Mouse (Mus musculus): ENCODE measurements around the gene Cdc45.
"Not testable (repeated sequence)": the region's sequence is repeated elsewhere in the genome, so short reads cannot be mapped to it uniquely, and the experiment has no call there.

Gene Cdc45

DNA sequence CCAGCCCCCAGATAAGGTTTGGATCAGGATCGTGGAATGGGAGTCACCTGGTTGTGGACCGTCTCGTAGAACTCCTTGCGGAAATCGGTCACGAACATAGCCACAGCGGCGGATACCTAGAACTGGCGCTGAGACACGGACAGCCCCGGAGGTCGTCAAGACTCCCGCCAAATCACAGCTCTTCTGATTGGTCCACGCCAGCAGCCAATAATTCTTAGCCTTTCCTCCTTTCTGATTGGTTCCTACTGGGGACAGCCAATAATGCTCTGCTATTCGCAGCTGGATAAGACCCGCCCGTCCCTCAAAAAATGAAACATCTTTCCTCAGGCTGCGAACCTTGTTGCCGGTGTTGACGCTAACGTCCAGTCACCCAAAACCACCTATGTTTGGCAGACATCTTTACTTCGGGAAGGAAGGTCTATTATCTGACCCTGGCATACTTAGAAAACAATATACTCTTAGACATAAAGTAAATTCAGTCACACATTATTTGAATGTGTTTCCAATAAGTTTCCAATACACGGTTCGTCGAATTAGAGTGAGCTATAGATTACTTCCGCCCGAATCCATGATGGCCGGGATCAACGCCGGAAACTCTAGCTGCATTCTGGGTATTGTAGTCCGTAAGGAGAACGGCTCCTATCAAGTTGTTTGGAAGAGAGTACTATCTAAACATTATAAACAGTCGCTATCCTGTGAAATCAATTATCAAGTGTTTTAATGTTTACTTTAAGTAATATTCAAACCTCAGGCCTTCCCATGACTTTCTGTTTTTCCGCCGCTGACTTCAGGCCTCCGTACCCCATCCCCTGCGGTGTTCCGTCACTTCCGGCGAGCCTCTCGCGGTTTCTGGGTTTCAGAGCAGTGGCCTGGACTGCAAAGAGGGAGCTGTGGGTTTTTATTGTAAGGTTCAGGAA, at the start of gene Cdc45, which contains the start of gene Ufd1:
Gene Cdc45 (minus strand): TSS at position 520 of the 917 bp plus-strand sequence.
Gene Ufd1 (plus strand): TSS at position 312 of the 917 bp plus-strand sequence.
- peak; percentile 56 for DNase-seq (ENCODE audit: extremely low read depth, low read depth, low spot score)

DNA sequence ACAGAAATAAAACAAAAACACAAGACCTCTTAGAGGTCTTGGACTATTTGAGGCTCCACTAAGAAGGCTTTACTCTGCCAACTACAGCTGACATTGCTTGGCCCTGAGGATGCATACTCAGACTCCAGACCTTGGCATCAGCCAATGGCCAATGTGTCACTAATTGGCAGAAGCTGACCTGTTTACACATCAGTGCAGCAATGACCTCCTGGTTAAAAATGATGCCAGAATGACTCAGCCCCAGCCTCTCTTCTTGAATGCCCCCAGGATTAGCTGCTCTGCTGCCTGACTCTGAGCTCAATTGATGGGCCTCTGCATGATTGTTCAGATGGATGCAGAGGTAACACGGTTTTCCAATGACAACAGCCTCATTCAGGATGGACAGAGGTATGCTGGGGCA, 48.4 kb upstream of the Cdc45 start:
- no peak for DNase-seq (ENCODE audit: extremely low read depth, low read depth, low spot score)

DNA sequence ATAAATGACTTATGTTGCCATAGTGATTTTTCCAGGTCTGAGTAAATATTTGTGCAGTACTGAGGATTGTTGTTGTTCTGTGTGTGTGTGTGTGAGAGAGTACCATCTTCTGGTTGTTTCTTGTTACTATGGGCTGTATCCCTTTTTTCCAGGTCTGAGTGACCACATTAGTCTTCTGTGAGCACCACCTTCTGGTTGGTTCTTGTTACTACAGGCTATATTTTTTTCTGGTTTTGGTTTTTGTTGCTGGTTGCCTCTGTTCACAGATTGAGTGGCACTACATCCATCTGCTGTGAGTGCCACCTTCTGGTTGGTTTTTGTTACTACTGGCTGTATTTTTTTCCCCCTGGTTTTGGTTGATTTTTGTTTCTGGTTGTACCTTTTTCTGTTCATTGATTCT, 46.8 kb upstream of the Cdc45 start:
- DNase-seq (ENCODE audit: extremely low read depth, low read depth, low spot score): no peak

GRCm38 (mm10) chr16:18849521-18850190, 37.9 kb upstream of the Cdc45 start:
- DNase-seq (ENCODE audit: extremely low read depth, low read depth, low spot score): not testable (repeated sequence)

GRCm38 (mm10) chr16:18846301-18846820, 34.6 kb upstream of the Cdc45 start:
- DNase-seq (ENCODE audit: extremely low read depth, low read depth, low spot score): no peak

DNA sequence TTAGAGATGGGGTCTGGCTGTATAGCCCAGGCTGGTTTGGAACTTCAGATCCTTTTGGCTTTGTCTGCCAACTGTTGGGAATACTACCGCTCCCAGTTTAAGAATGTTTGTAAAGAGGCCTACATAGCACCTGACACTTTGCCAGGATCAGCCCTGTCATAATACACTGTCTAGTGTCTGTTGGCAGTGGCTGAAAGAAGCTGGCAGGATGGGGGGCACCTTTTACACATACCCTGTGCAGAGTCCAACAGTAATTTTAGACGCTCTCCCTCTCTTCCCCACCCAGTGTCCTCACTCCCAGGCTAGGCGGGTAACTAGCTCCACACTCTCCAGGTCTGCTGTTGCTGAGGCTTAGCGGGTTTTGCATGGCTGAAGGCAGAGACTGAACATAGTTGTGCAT, 26.6 kb upstream of the Cdc45 start:
- DNase-seq (ENCODE audit: extremely low read depth, low read depth, low spot score): no peak

- DNase-seq (ENCODE audit: extremely low read depth, low read depth, low spot score): peak; percentile 59
Observed at GRCm38 (mm10) chr16:18836468-18837208, 24.9 kb upstream of the Cdc45 start, which contains the start of the genes 2510002D24Rik and Gm28539. Gene 2510002D24Rik (plus strand): TSS chr16:18836578. Gene Gm28539 (plus strand): TSS chr16:18836584.

- DNase-seq (ENCODE audit: extremely low read depth, low read depth, low spot score): no peak
Observed at GRCm38 (mm10) chr16:18836073-18836467, 24.3 kb upstream of the Cdc45 start.

GRCm38 (mm10) chr16:18833486-18833885, 21.7 kb upstream of the Cdc45 start:
- no peak for DNase-seq (ENCODE audit: extremely low read depth, low read depth, low spot score)

GRCm38 (mm10) chr16:18829102-18829501, 17.3 kb upstream of the Cdc45 start:
- DNase-seq (ENCODE audit: extremely low read depth, low read depth, low spot score): no peak

- DNase-seq (ENCODE audit: extremely low read depth, low read depth, low spot score): no peak
Observed at GRCm38 (mm10) chr16:18828630-18829029, 16.8 kb upstream of the Cdc45 start.

GRCm38 (mm10) chr16:18822925-18823324, 11.1 kb upstream of the Cdc45 start:
- no peak for DNase-seq (ENCODE audit: extremely low read depth, low read depth, low spot score)

- no peak for DNase-seq (ENCODE audit: extremely low read depth, low read depth, low spot score)
Observed at GRCm38 (mm10) chr16:18822356-18822755, 10.6 kb upstream of the Cdc45 start.

DNA sequence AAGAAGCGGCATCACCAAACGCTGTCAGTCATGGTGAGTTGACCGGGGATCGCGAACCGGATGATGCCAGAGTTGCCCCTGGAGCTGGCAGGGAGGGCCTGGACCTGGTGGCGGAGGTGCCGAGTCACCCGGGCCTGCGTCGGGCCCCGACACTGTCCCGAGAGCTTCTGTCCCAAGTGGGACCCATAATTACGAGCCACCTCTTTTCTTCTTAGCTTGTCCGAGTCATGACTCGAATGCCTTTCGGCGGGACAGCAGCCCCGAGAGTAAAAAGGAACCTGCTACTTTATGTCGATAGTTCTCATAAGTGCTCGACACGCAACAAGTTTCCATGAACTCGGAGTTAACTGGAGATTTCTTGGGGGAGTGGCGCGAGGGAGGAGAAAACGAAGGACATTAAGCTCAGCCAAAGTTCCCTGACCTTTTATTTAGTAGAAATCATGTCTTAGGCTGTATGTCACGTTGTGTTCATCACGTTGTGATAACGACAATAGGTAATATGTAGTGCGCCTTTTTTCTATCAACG, 661 bp upstream of the Cdc45 start:
- DNase-seq (ENCODE audit: extremely low read depth, low read depth, low spot score): no peak

- DNase-seq (ENCODE audit: extremely low read depth, low read depth, low spot score): no peak
Observed at GRCm38 (mm10) chr16:18811032-18811431, 755 bp downstream of the Cdc45 start.

DNA sequence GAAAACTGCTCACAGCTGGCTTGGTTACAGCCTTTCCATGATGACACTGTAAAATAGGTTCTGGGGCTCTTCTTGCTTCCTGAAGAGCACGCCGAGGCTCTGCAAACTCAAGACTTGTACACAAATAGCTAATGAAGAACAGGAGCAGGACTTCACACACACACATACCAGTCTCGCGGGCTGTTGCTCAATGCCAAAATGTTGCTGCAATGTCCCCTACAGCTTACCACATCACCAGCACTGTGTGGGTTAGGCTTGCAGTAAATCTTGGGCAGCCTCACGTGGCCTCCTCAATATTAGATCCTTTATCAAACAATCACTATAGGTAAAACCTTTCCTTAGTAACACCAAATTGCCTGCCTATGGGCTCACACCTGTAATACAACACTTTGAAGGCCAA, 2.8 kb downstream of the Cdc45 start:
- peak; percentile 94 for DNase-seq (ENCODE audit: extremely low read depth, low read depth, low spot score)

DNA sequence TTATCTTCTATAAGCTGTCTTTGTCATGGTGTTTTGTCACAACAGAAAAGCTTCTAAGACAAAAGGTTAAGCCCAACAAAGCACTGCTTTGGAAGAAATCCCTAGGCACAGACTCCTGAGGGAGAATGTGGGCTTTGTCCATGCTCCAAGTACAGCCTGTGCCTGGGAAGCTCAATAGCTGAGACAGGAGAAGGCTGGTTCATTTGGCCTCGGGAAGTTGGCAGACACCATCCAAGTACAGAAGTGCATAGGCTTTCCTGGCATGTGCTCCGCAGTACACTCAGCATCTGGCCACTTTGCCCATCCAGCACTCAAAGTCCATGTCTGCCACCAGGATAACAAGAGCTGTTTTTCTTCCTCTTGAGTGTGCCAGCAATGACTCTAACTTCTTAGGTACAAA, 6.0 kb downstream of the Cdc45 start:
- DNase-seq (ENCODE audit: extremely low read depth, low read depth, low spot score): peak; percentile 99

- DNase-seq (ENCODE audit: extremely low read depth, low read depth, low spot score): no peak
Observed at GRCm38 (mm10) chr16:18798841-18799240, 12.9 kb downstream of the Cdc45 start.

DNA sequence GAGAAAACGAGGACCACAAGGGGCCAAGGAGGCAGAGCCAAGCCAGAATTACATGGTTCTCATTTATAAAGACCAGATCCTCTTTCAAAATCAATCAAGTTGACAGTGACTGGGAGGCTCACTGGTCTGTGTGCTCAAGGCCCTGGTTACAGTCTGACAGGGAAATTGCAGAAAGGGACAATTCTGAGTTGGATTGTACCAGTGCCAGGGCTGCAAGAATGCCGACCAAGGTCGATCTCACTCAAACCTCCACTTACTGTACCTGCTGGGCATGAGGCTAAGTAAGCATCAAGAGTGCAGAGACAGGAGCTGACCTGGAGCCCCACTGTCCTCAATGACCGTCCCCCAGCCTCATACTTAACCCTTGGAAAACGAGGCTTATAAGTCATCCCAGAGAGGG, 13.6 kb downstream of the Cdc45 start:
- no peak for DNase-seq (ENCODE audit: extremely low read depth, low read depth, low spot score)

DNA sequence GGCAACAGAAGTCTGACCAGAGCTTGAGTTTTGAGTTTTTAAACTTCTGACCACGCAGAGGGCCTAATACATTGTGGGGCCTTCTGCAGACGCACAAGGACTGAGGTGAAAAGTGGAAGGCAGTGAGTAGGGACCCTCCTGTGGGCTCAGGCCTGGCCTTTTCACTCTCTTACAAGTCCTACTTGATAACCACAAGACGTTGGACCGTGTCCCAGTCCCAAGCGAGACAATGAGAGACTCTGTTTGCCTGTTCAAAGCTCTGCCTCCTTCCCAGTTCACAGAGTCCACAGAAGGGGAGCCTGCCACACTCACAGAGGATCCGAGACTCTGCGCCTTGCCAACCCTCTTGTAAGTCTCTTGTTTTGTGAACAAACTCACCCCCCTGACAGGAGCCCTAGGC, 15.1 kb downstream of the Cdc45 start:
- no peak for DNase-seq (ENCODE audit: extremely low read depth, low read depth, low spot score)

Data from fat pad, adult 2 months (tissue).